Mouse (Mus musculus) right cerebral cortex, postnatal 4 days (tissue): ENCODE measurements at regions not wholly inside any gene's neighbourhood (a gene's known extent, or its start where the extent isn't known, plus 50 kb on each side); places are given as distances from the start of the nearest gene placed in this dataset.
A peak's percentile ranks its signal among the peaks of the same experiment; 100 is the strongest.
"Not testable (repeated sequence)": the region's sequence is repeated elsewhere in the genome, so short reads cannot be mapped to it uniquely, and the experiment has no call there.

ENCODE experiments used
- DNase-seq: peaks from one replicate; pipeline ENCODE4 v3.0.0-alpha.2; 2022

GRCm38 (mm10) chr8:78077122-78077521, 136.0 kb upstream of the Ttc29 start:
- no peak for DNase-seq

- not testable (repeated sequence) for DNase-seq
These were observed 131.7 kb upstream of the Ttc29 start for GRCm38 (mm10) chr8:78081395-78081794.

GRCm38 (mm10) chr8:78083012-78083411, 130.1 kb upstream of the Ttc29 start:
- no peak for DNase-seq

- no peak for DNase-seq
These were observed 126.7 kb upstream of the Ttc29 start for GRCm38 (mm10) chr8:78086361-78086760.

- no peak for DNase-seq
These were observed 122.5 kb upstream of the Ttc29 start for GRCm38 (mm10) chr8:78090382-78091122.

GRCm38 (mm10) chr8:78096383-78096782, 116.7 kb upstream of the Ttc29 start:
- DNase-seq = no peak

- DNase-seq = no peak
These were observed 114.8 kb upstream of the Ttc29 start for GRCm38 (mm10) chr8:78098191-78098745.

- no peak for DNase-seq
These were observed 114.0 kb upstream of the Ttc29 start for GRCm38 (mm10) chr8:78099091-78099490.

- DNase-seq = no peak
These were observed 105.8 kb upstream of the Ttc29 start for GRCm38 (mm10) chr8:78107339-78107738.

- DNase-seq = no peak
These were observed 103.0 kb upstream of the Ttc29 start for GRCm38 (mm10) chr8:78110003-78110649.

GRCm38 (mm10) chr8:78113105-78113504, 100.0 kb upstream of the Ttc29 start:
- no peak for DNase-seq

- DNase-seq = peak; percentile 19
These were observed 98.6 kb upstream of the Ttc29 start for GRCm38 (mm10) chr8:78114512-78114911.

GRCm38 (mm10) chr8:78117191-78117590, 95.9 kb upstream of the Ttc29 start:
- no peak for DNase-seq

GRCm38 (mm10) chr8:78118493-78118892, 94.6 kb upstream of the Ttc29 start:
- no peak for DNase-seq

GRCm38 (mm10) chr8:78119682-78120081, 93.4 kb upstream of the Ttc29 start:
- DNase-seq = peak; percentile 33

GRCm38 (mm10) chr8:78124248-78124647, 88.8 kb upstream of the Ttc29 start:
- no peak for DNase-seq

GRCm38 (mm10) chr8:78127852-78128251, 85.2 kb upstream of the Ttc29 start:
- peak; percentile 25 for DNase-seq

GRCm38 (mm10) chr8:78129061-78129460, 84.0 kb upstream of the Ttc29 start:
- DNase-seq = no peak

GRCm38 (mm10) chr8:78139514-78139913, 73.6 kb upstream of the Ttc29 start:
- not testable (repeated sequence) for DNase-seq

- DNase-seq = no peak
These were observed 65.9 kb upstream of the Ttc29 start for GRCm38 (mm10) chr8:78147170-78147569.

GRCm38 (mm10) chr8:78148006-78148405, 65.1 kb upstream of the Ttc29 start:
- DNase-seq = no peak

GRCm38 (mm10) chr8:78154873-78155272, 58.2 kb upstream of the Ttc29 start:
- no peak for DNase-seq

- DNase-seq = peak; percentile 41
These were observed 51.1 kb upstream of the Ttc29 start for GRCm38 (mm10) chr8:78162046-78162445.
